Mouse (Mus musculus): ENCODE data around the gene Cdca7l. TPM values are rescaled to one million over a fixed set of nuclear protein-coding genes. Genes with fewer than 3 reads are reported as not detected.
A peak's percentile ranks its signal among the peaks of the same experiment; 100 is the strongest.

Cdca7l gene
- total and polyA plus RNA-seq, 3 experiments: 30.6 to 56.6 (median 55.1) TPM

DNA sequence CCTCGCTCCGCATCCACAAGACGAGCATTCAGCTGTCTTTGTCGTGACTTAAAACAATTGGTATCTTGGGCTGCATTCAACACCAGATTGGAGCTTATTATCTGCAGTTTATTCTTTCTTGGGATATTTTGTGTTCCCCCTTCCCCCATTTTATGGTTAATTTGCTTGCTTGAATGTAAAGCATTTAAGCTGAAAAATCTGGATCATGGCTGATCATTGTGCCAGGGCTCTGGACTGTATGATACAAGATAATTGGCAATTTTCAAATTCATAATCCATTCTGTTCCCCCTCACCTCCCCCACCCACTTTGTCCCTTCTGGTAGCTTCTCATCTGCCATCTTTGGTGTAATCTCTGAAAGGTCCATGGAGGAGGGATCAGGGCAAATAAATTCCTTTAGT is 2.4 kb downstream of the Cdca7l start:
- Histone ChIP-seq H3K9ac (ENCODE audit: insufficient read depth, low read depth) (no peak overlapping the region), H3K9me3 (replicated peaks; ENCODE audit: low read length) (no peaks in the 10 kb centered on the region), H3K4me2 (ENCODE audit: insufficient read depth, low read depth, poor library complexity, severe bottlenecking) (no peak overlapping the region), H3K4me1 (ENCODE audit: control insufficient read depth in 1 of 2, insufficient read depth in 2 of 2) (peaks cover 2% of the 10 kb centered on the region in 2 experiments; a peak in 2 of 4 replicates), H3K4me3 (replicated peaks in 1 of 3; ENCODE audit: low read depth in 2 of 3, low read length in 2 of 3, poor library complexity in 1 of 3) (no peak overlapping the region), H3K27ac (ENCODE audit: insufficient read depth, low read depth) (no peak overlapping the region), H3K27me3 (replicated peaks) (no peaks in the 10 kb centered on the region), H3K79me2 (replicated peaks; ENCODE audit: control insufficient read depth, extremely low read depth, insufficient read depth, poor library complexity, severe bottlenecking) (no peaks in the 10 kb centered on the region), H3K36me3 (replicated peaks in 1 of 2; ENCODE audit: control insufficient read depth in 1 of 2, insufficient read depth in 1 of 2, low read length in 1 of 2) (no peaks in the 10 kb centered on the region)
- TF ChIP-seq RAD21 (IDR thresholded peaks at IDR 0.05; ENCODE audit: low read depth, low read length) (no peak), E2F4 (IDR thresholded peaks at IDR 0.05; ENCODE audit: insufficient replicate concordance, low read depth, low read length) (no peak), ZC3H11A (IDR thresholded peaks at IDR 0.05; ENCODE audit: low read depth, low read length) (no peak), ELF1 (IDR thresholded peaks at IDR 0.05; ENCODE audit: low read depth, low read length) (no peak), EP300 (IDR thresholded peaks at IDR 0.05; ENCODE audit: low read length) (no peak), ZKSCAN1 (IDR thresholded peaks at IDR 0.05; ENCODE audit: borderline replicate concordance, low read depth, low read length) (no peak), TCF12 (IDR thresholded peaks at IDR 0.05; ENCODE audit: low read depth, low read length) (no peak), MEF2A (IDR thresholded peaks at IDR 0.05; ENCODE audit: borderline replicate concordance, low read depth, low read length) (no peak), SMC3 (IDR thresholded peaks at IDR 0.05; ENCODE audit: low read depth, low read length) (no peak), CHD1 (IDR thresholded peaks at IDR 0.05; ENCODE audit: low read depth, low read length) (no peak), MAFK (IDR thresholded peaks at IDR 0.05; ENCODE audit: insufficient replicate concordance, low read length) (no peak), SIN3A (IDR thresholded peaks at IDR 0.05; ENCODE audit: low read length) (no peak), MAZ (IDR thresholded peaks at IDR 0.05; ENCODE audit: low read depth, low read length) (no peak)
- DNase-seq (ENCODE audit: extremely low read depth): no peak
- in situ Hi-C loops (cut with MboI; ENCODE audit: low pct_ligation_motif_present, low pct_unique_long_range_greater_than_20kb, low sequenced_read_pairs) (loop anchor here (25.0 kb wide), 1 partner anchor 181 kb away; no protein-coding TSS in a partner anchor), dilution Hi-C loops (cut with MboI; ENCODE audit: extremely low pct_ligation_motif_present, extremely low pct_unique_long_range_greater_than_20kb, low sequenced_read_pairs) (no loop called here)

DNA sequence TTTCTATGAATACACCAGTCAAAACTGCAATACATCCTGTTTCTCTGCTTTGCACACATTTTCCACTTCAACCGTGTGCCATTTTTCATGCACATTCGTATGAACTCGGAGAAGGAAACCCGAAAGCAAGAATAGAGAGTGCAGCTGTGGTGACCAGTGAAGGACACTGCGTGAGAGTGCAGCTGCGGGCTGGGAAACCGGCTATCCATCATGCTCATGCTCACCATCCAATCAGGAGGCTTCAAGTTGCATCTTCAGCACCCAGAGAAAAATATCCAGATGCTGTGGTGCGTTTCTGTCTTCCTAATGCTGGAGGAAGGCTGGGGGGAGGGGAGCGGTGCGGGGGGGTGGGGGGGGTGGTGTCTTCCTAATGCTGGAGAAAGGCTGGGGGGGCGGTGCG is 3.5 kb downstream of the Cdca7l start:
- in situ Hi-C loops (cut with MboI; ENCODE audit: low pct_ligation_motif_present, low pct_unique_long_range_greater_than_20kb, low sequenced_read_pairs) (loop anchor here (25.0 kb wide), 1 partner anchor 180 kb away; no protein-coding TSS in a partner anchor), dilution Hi-C loops (cut with MboI; ENCODE audit: extremely low pct_ligation_motif_present, extremely low pct_unique_long_range_greater_than_20kb, low sequenced_read_pairs) (no loop called here)
- Histone ChIP-seq H3K4me3 (replicated peaks in 1 of 3; ENCODE audit: low read depth in 2 of 3, low read length in 2 of 3, poor library complexity in 1 of 3) (no peak overlapping the region), H3K79me2 (replicated peaks; ENCODE audit: control insufficient read depth, extremely low read depth, insufficient read depth, poor library complexity, severe bottlenecking) (no peaks in the 10 kb centered on the region), H3K27ac (ENCODE audit: insufficient read depth, low read depth) (no peak overlapping the region), H3K36me3 (replicated peaks in 1 of 2; ENCODE audit: control insufficient read depth in 1 of 2, insufficient read depth in 1 of 2, low read length in 1 of 2) (no peaks in the 10 kb centered on the region), H3K4me2 (ENCODE audit: insufficient read depth, low read depth, poor library complexity, severe bottlenecking) (peak overlapping the region; percentile 81), H3K4me1 (ENCODE audit: control insufficient read depth in 1 of 2, insufficient read depth in 2 of 2) (peaks cover 2% of the 10 kb centered on the region in 2 experiments; a peak in 2 of 4 replicates), H3K9me3 (replicated peaks; ENCODE audit: low read length) (no peaks in the 10 kb centered on the region), H3K9ac (ENCODE audit: insufficient read depth, low read depth) (no peak overlapping the region), H3K27me3 (replicated peaks) (no peaks in the 10 kb centered on the region)
- TF ChIP-seq POLR2A (IDR thresholded peaks at IDR 0.05; ENCODE audit: low read depth, low read length) (no peak), BHLHE40 (IDR thresholded peaks at IDR 0.05; ENCODE audit: low read depth, low read length) (peak; percentile 28; the same call in 1 of the 2 replicates), CTCF (conservative IDR thresholded peaks at IDR 0.05 in 1 of 2, IDR thresholded peaks at IDR 0.05 in 1 of 2; ENCODE audit: low read depth in 2 of 2, low read length in 2 of 2) (no peak), TCF12 (IDR thresholded peaks at IDR 0.05; ENCODE audit: low read depth, low read length) (peak; percentile 27; the same call in 1 of the 2 replicates), USF2 (conservative IDR thresholded peaks at IDR 0.05; ENCODE audit: low read depth, low read length) (no peak), TBP (conservative IDR thresholded peaks at IDR 0.05; ENCODE audit: low read depth, low read length) (no peak), JUN (IDR thresholded peaks at IDR 0.05; ENCODE audit: insufficient read depth, low read depth, low read length) (no peak), SIN3A (IDR thresholded peaks at IDR 0.05; ENCODE audit: low read length) (no peak), SMC3 (IDR thresholded peaks at IDR 0.05; ENCODE audit: low read depth, low read length) (no peak), USF1 (IDR thresholded peaks at IDR 0.05; ENCODE audit: low read depth, low read length) (no peak), MAZ (IDR thresholded peaks at IDR 0.05; ENCODE audit: low read depth, low read length) (no peak), JUND (conservative IDR thresholded peaks at IDR 0.05; ENCODE audit: low read depth, low read length) (no peak), UBTF (IDR thresholded peaks at IDR 0.05; ENCODE audit: low read depth, low read length) (0 out of 2 replicates have a peak, but pooled peaks have one; percentile 61)
- DNase-seq (ENCODE audit: extremely low read depth): no peak
